Mouse (Mus musculus) layer of hippocampus, postnatal 14 days (tissue): Measurements from ENCODE around the gene Cmklr1. TPM values are rescaled to one million over a fixed set of nuclear protein-coding genes. Genes with fewer than 3 reads are reported as not detected.
A peak's percentile ranks its signal among the peaks of the same experiment; 100 is the strongest.

ENCODE experiments used
- DNase-seq, 2 experiments: peaks; one replicate each; pipeline ENCODE4 v3.0.0; 2021 to 2022; ENCODE audit warnings: low spot score in 2 of 2, mixed read lengths in 1 of 2
- total RNA-seq, 2 experiments: library from RNA; stranded (reverse); gene quantifications; 2 replicates each; pipeline ENCODE4 v1.2.3; 2021

Gene Cmklr1
- total RNA-seq, 2 experiments from 2014 or later: 2.8 to 5.1 TPM

GRCm38 (mm10) chr5:113623052-113623451 is 27.2 kb downstream of the Cmklr1 start:
- no peak for DNase-seq

- DNase-seq: no peak
Measured at GRCm38 (mm10) chr5:113620999-113621398, 29.2 kb downstream of the Cmklr1 start.

- no peak for DNase-seq
Measured at GRCm38 (mm10) chr5:113620130-113620716, 30.0 kb downstream of the Cmklr1 start.

- DNase-seq: no peak
Measured at GRCm38 (mm10) chr5:113619151-113619550, 31.1 kb downstream of the Cmklr1 start.

GRCm38 (mm10) chr5:113618716-113619115 is 31.5 kb downstream of the Cmklr1 start:
- no peak for DNase-seq

GRCm38 (mm10) chr5:113611771-113612233 is 38.4 kb downstream of the Cmklr1 start:
- DNase-seq: no peak

- no peak for DNase-seq
Measured at GRCm38 (mm10) chr5:113611131-113611530, 39.1 kb downstream of the Cmklr1 start.

GRCm38 (mm10) chr5:113610490-113610889 is 39.7 kb downstream of the Cmklr1 start:
- no peak for DNase-seq

- DNase-seq: no peak
Measured at GRCm38 (mm10) chr5:113609891-113610290, 40.3 kb downstream of the Cmklr1 start.

GRCm38 (mm10) chr5:113608511-113608910 is 41.7 kb downstream of the Cmklr1 start:
- no peak for DNase-seq

- no peak for DNase-seq
Measured at GRCm38 (mm10) chr5:113607941-113608431, 42.2 kb downstream of the Cmklr1 start.

GRCm38 (mm10) chr5:113606961-113607785 is 43.1 kb downstream of the Cmklr1 start:
- no peak for DNase-seq

- no peak for DNase-seq
Measured at GRCm38 (mm10) chr5:113606121-113606520, 44.1 kb downstream of the Cmklr1 start.

- DNase-seq: no peak
Measured at GRCm38 (mm10) chr5:113604758-113605157, 45.5 kb downstream of the Cmklr1 start.

- DNase-seq: no peak
Measured at GRCm38 (mm10) chr5:113603471-113603870, 46.8 kb downstream of the Cmklr1 start.

- DNase-seq: no peak
Measured at GRCm38 (mm10) chr5:113600803-113601202, 49.4 kb downstream of the Cmklr1 start.

GRCm38 (mm10) chr5:113600181-113600580 is 50.0 kb downstream of the Cmklr1 start:
- DNase-seq: no peak

GRCm38 (mm10) chr5:113596780-113597353 is 53.4 kb downstream of the Cmklr1 start:
- DNase-seq: no peak

GRCm38 (mm10) chr5:113596252-113596651 is 54.0 kb downstream of the Cmklr1 start:
- no peak for DNase-seq

- DNase-seq: no peak
Measured at GRCm38 (mm10) chr5:113593911-113594705, 56.1 kb downstream of the Cmklr1 start.

GRCm38 (mm10) chr5:113591751-113592230 is 58.4 kb downstream of the Cmklr1 start:
- peak; percentile 69 to 89 for DNase-seq
